Mouse (Mus musculus) 3T3-L1 (cell line): ENCODE measurements at regions not wholly inside any gene's neighbourhood (a gene's known extent, or its start where the extent isn't known, plus 50 kb on each side); places are given as distances from the start of the nearest gene placed in this dataset.

Experiments
- DNase-seq: peaks from one replicate; pipeline ENCODE4 v3.0.0-alpha.2; 2015; ENCODE audit warnings: low read depth, low spot score

DNA sequence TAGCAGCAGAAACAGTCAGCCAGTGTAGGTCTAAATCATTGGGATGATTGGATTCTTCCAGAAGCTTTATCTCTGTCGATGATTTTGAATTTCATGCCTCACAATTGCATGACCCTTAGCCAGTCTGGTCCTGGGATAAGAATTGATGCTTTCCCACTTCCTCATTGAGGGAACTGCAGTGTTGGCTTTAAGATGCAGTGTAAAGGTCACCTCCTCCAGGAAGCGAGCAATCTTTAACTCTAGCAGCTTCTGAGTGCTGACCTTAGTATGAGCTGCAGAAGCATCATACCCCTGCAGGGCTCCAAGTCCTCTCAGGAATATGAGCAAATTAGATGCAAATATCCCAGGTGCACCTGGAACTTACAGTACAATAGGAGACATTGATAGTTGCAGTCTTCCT is 1132.2 kb upstream of the A1bg start:
- no peak for DNase-seq

GRCm38 (mm10) chr15:62053420-62054239 is 1130.8 kb upstream of the A1bg start:
- no peak for DNase-seq

GRCm38 (mm10) chr15:62049416-62049815 is 1126.6 kb upstream of the A1bg start:
- peak; percentile 81 for DNase-seq

DNA sequence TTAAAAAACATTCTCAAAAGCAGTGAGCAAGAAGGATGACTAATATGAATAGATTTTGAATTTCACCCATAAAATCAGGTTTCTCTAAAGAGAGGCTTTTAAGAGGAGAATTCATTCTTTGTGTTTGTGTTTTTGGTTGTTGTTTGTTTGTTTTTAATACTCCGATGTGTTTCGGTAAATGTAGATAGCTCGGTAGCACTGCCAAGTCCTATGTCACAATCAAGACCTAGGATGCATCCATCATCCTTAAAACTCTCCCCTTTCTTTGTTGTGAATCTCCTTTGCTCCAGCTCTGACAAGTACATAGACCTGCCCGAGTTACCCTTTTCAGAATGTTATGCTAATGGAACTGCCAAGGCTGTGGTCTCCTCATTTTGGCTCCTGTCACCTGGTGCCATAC is 1126.2 kb upstream of the A1bg start:
- DNase-seq = peak; percentile 69

DNA sequence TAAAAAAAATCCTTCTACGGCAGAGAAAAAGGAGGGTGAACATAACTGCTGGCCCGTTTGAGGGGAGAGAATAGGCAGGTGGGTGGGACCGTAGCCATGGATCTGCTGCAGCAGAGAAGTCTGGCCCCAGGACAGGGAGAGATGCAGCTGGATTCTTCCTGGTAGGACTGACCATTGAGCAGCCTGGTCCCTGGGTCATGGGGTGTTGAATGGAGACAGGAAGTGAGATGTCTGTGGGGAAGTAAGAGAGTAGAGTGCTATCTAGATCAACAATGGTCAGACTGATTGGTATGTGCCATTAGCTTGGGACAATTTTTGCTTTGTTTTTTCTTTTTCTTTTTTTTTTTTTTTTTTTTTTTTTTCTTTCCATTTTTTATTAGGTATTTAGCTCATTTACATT is 1123.5 kb upstream of the A1bg start:
- DNase-seq = no peak

DNA sequence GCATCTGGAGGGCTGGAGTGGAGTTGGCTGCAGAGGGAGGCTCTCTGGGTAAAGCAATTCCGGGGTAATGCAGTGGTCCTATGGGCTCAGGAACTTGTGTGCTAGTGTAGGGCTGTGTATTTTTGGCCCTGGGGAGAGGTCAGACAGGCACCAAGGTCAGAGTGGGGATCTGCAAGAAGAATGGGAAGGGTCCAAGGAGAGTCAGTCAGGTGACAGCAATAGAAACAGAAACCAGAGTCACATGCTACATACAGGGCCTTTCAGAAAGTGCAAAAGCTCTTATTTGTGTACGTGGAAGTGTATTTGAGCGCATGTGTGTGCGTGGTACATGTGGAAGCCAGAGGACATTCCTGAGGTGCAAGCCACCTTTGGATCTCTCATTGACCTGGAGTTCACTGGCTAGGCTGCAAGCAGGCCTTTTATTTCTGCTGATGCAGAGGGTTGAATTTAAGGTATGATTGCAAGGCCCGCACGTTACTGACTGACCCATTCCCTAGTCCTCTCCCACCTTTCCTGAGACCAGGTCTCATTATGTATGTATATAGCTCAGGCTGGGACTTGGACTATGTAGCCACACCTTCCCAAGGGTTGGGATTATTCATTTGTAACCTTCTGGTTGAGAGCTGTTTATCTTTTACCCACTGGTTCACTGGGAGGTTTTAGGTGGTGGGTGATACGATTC is 1122.0 kb upstream of the A1bg start:
- DNase-seq = no peak

DNA sequence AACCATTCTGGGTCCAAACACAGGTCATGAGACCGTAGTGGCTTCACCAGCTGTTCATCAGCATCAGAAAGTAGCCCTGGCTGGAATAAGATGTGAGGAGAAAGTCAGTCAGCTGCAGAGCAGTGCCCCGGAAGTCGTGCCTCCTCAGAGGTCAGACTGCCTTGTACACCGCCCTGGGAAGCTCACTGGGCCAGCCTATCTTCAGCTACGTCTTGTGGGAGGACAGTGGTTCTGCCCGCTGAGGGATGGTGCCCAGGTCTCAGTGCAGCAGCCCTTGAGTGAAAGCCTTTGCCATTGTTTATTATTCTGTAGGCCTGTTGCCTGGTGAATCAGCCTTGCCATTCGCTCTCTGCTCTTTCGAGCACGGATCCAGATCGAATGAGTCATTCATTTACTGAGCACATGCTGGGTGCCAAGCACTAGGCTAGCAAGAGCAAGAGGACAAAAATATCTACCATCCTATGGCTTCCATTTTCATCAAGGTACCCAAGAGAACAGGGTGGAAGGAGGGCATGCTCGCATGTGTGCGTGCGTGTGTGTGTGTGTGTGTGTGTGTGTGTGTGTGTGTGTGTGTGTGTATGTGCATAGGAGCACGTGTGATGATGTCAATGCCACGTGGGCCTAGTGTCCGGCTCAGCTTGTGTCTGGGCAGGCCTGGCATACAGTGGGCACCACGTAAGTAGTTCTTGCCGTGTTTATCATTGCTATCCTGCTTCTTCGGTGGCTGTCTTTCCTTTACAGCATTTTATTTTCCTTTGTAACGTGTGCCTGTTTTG is 1121.0 kb upstream of the A1bg start:
- DNase-seq = peak; percentile 92

DNA sequence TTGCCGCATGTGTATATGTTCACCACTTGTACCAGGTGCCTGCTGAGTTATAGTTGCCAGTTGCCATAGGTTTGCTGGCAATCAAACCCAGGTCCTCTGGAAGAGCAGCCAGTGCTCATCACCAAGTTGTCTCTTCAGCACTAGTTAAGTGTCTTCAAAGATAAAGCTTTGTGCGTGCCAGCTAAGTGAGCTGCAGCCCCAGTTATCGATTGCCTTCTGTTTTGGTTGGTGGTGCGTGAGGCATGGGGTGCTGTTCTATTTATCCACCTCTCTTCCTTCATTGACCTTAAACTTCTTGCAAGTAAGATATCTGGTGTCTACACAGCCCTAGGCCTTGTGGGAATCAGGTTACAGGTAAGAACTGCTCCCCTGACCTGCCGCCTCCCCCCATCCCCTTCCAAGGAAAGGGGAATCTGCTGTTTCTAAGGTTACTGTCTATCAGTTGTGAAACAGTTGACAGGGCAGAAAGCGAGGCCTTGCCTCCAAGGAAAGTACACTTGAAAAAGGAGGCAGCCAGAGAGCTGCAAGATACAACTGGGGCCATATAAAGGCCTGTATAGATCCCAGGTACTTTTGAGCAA is 1120.2 kb upstream of the A1bg start:
- no peak for DNase-seq
